25 mouse cellular contexts compared by ENCODE assay signal in genomic region chr10:123570616-123571188, GRCm38 (mm10).
DNase-seq lines count a peak whose midpoint lies in the region; ATAC-seq lines count a peak whose summit lies in the region.
"Had no signal": no experiment of that assay in that cellular context is flagged by ENCODE, and none has a peak within 500 bp of the region (broad histone marks: within the 10 kb centered on the region; RNA-seq: fewer than 3 reads in every experiment).

No protein-coding gene starts in this region.

- no peaks in the 10 kb centered on the region for H3K27me3 ChIP-seq in kidney, embryonic 16.5 days (ENCODE audit: insufficient read depth, low read length)
- H3K27me3 ChIP-seq in midbrain, embryonic 14.5 days (ENCODE audit: control insufficient read depth, insufficient read depth, low read length) = no peaks in the 10 kb centered on the region
- no peaks in the 10 kb centered on the region for H3K27me3 ChIP-seq in midbrain, embryonic 15.5 days (replicated peaks)
- no peaks in the 10 kb centered on the region for H3K27me3 ChIP-seq in neural tube, embryonic 13.5 days
- H3K27me3 ChIP-seq in forebrain, embryonic 14.5 days (replicated peaks; ENCODE audit: control insufficient read depth, insufficient read depth, low read length) = no peaks in the 10 kb centered on the region
- H3K27me3 ChIP-seq: heart, embryonic 13.5 days; midbrain, embryonic 12.5 days had no signal

- ATAC-seq in kidney, embryonic 16.5 days (ENCODE audit: low FRiP score, low TSS enrichment) = peak; percentile 39; the same call in 1 of the 2 replicates
- ATAC-seq in midbrain, embryonic 14.5 days (ENCODE audit: low FRiP score, low TSS enrichment) = no peak
- ATAC-seq in midbrain, embryonic 15.5 days (replicated peaks) = no peak
- no peak for ATAC-seq in neural tube, embryonic 13.5 days (ENCODE audit: low read depth)
- no peak for ATAC-seq in forebrain, embryonic 14.5 days
- ATAC-seq: lung, postnatal 0 days had no signal

- no peaks in the 10 kb centered on the region for H3K36me3 ChIP-seq in kidney, embryonic 16.5 days (ENCODE audit: insufficient read depth, low read length)
- no peaks in the 10 kb centered on the region for H3K36me3 ChIP-seq in midbrain, embryonic 14.5 days (ENCODE audit: control insufficient read depth, insufficient read depth, low read length)
- H3K36me3 ChIP-seq in midbrain, embryonic 15.5 days (replicated peaks) = no peaks in the 10 kb centered on the region
- H3K36me3 ChIP-seq in neural tube, embryonic 13.5 days = no peaks in the 10 kb centered on the region
- no peaks in the 10 kb centered on the region for H3K36me3 ChIP-seq in forebrain, embryonic 14.5 days (ENCODE audit: control insufficient read depth, insufficient read depth, low read length)
- H3K36me3 ChIP-seq: forebrain, embryonic 10.5 days; heart, embryonic 13.5 days; midbrain, embryonic 12.5 days had no signal

- WGBS in kidney, embryonic 16.5 days = 33% methylated on average over 10 of the region's 10 CpGs
- 76% methylated on average over 10 of the region's 10 CpGs for WGBS in midbrain, embryonic 14.5 days
- 73% methylated on average over 10 of the region's 10 CpGs for WGBS in midbrain, embryonic 15.5 days
- WGBS in neural tube, embryonic 13.5 days = 62% methylated on average over 10 of the region's 10 CpGs
- 88% methylated on average over 10 of the region's 10 CpGs for WGBS in forebrain, embryonic 14.5 days

- peak overlapping the region; percentile 38; the same call in 1 of the 2 replicates for H3K27ac ChIP-seq in kidney, embryonic 16.5 days (ENCODE audit: low read length)
- no peak overlapping the region for H3K27ac ChIP-seq in midbrain, embryonic 14.5 days (replicated peaks; ENCODE audit: low read depth, low read length)
- H3K27ac ChIP-seq in midbrain, embryonic 15.5 days = no peak overlapping the region
- no peak overlapping the region for H3K27ac ChIP-seq in neural tube, embryonic 13.5 days (replicated peaks)
- no peak overlapping the region for H3K27ac ChIP-seq in forebrain, embryonic 14.5 days (ENCODE audit: low read depth, low read length)
- H3K27ac ChIP-seq: forebrain, embryonic 10.5 days; heart, adult 2 months; heart, embryonic 13.5 days; macrophage; midbrain, embryonic 12.5 days had no signal

- H3K4me3 ChIP-seq in kidney, embryonic 16.5 days (ENCODE audit: low read length) = no peak overlapping the region
- H3K4me3 ChIP-seq in midbrain, embryonic 14.5 days (replicated peaks; ENCODE audit: low read depth, low read length) = no peak overlapping the region
- H3K4me3 ChIP-seq in midbrain, embryonic 15.5 days = no peak overlapping the region
- H3K4me3 ChIP-seq in neural tube, embryonic 13.5 days = no peak overlapping the region
- no peak overlapping the region for H3K4me3 ChIP-seq in forebrain, embryonic 14.5 days (ENCODE audit: low read depth, low read length)
- H3K4me3 ChIP-seq: forebrain, embryonic 10.5 days; heart, adult 2 months; heart, embryonic 13.5 days; midbrain, embryonic 12.5 days had no signal

- H3K4me2 ChIP-seq in kidney, embryonic 16.5 days (replicated peaks; ENCODE audit: low read depth, low read length) = no peak overlapping the region
- H3K4me2 ChIP-seq in midbrain, embryonic 14.5 days (ENCODE audit: low read length) = no peak overlapping the region
- no peak overlapping the region for H3K4me2 ChIP-seq in midbrain, embryonic 15.5 days
- H3K4me2 ChIP-seq in neural tube, embryonic 13.5 days = 0 out of 2 replicates have a peak overlapping the region, but pooled peaks have one; percentile 3
- no peak overlapping the region for H3K4me2 ChIP-seq in forebrain, embryonic 14.5 days (ENCODE audit: low read length)
- H3K4me2 ChIP-seq: heart, embryonic 13.5 days; midbrain, embryonic 12.5 days had no signal

- H3K4me1 ChIP-seq in kidney, embryonic 16.5 days (ENCODE audit: insufficient read depth, low read length) = peaks cover 25% of the 10 kb centered on the region
- H3K4me1 ChIP-seq in midbrain, embryonic 14.5 days (ENCODE audit: control insufficient read depth, insufficient read depth, low read length) = 0 out of 2 replicates have a peak, but pooled peaks cover 4% of the 10 kb centered on the region
- H3K4me1 ChIP-seq in midbrain, embryonic 15.5 days = 0 out of 2 replicates have a peak, but pooled peaks cover 3% of the 10 kb centered on the region
- peaks cover 12% of the 10 kb centered on the region; the same call in 1 of the 2 replicates for H3K4me1 ChIP-seq in neural tube, embryonic 13.5 days (replicated peaks)
- no peaks in the 10 kb centered on the region for H3K4me1 ChIP-seq in forebrain, embryonic 14.5 days (ENCODE audit: control insufficient read depth, insufficient read depth, low read length)
- H3K4me1 ChIP-seq: midbrain, embryonic 12.5 days had no signal

- no peaks in the 10 kb centered on the region for H3K9me3 ChIP-seq in kidney, embryonic 16.5 days (ENCODE audit: low read length)
- no peaks in the 10 kb centered on the region for H3K9me3 ChIP-seq in midbrain, embryonic 14.5 days (ENCODE audit: control insufficient read depth, low read length)
- no peaks in the 10 kb centered on the region for H3K9me3 ChIP-seq in midbrain, embryonic 15.5 days
- no peaks in the 10 kb centered on the region for H3K9me3 ChIP-seq in neural tube, embryonic 13.5 days
- no peaks in the 10 kb centered on the region for H3K9me3 ChIP-seq in forebrain, embryonic 14.5 days (replicated peaks; ENCODE audit: control insufficient read depth, low read length)
- H3K9me3 ChIP-seq: forebrain, embryonic 10.5 days; heart, embryonic 13.5 days; midbrain, embryonic 12.5 days had no signal

- peak; percentile 31 for DNase-seq in embryo, embryonic 11 days
- DNase-seq in embryo, embryonic 9.5 days (ENCODE audit: extremely low spot score) = no peak
- DNase-seq in kidney, postnatal 4 days = no peak
- DNase-seq in midbrain, embryonic 14.5 days = peak; percentile 14
- no peak for DNase-seq in forebrain, embryonic 14.5 days (ENCODE audit: low spot score)
- DNase-seq: adrenal gland, postnatal 14 days; cerebellum, adult 8-10 months; cerebellum, postnatal 36 days; gastrocnemius, postnatal 25 days; heart, adult 2 months; heart, postnatal 14 days; kidney, adult 11 months; kidney, postnatal 25 days; layer of hippocampus, postnatal 36 days; retina, postnatal 1 day; right cerebral cortex, postnatal 25 days; thymus, postnatal 25 days had no signal

- H3K9ac ChIP-seq in kidney, embryonic 16.5 days (replicated peaks; ENCODE audit: low read length) = no peak overlapping the region
- H3K9ac ChIP-seq in midbrain, embryonic 14.5 days (replicated peaks; ENCODE audit: low read length) = no peak overlapping the region
- no peak overlapping the region for H3K9ac ChIP-seq in midbrain, embryonic 15.5 days
- no peak overlapping the region for H3K9ac ChIP-seq in neural tube, embryonic 13.5 days
- no peak overlapping the region for H3K9ac ChIP-seq in forebrain, embryonic 14.5 days (ENCODE audit: low read length)
- H3K9ac ChIP-seq: heart, embryonic 13.5 days; midbrain, embryonic 12.5 days had no signal

Comparison
In these comparisons a context has a peak if more than half of its experiments do, and no peak if none do; other contexts are left out.
1. DNase-seq: peak in embryo, embryonic 11 days (single experiment) and midbrain, embryonic 14.5 days (single experiment); none in embryo, embryonic 9.5 days (single experiment), kidney, postnatal 4 days (0 of 2) and forebrain, embryonic 14.5 days (single experiment).